Mouse (Mus musculus) adrenal gland, adult 8-10 months (tissue): Measurements from ENCODE around the gene Gstm2. TPM values are rescaled to one million over a fixed set of nuclear protein-coding genes. Genes with fewer than 3 reads are reported as not detected.
"Not testable (repeated sequence)": the region's sequence is repeated elsewhere in the genome, so short reads cannot be mapped to it uniquely, and the experiment has no call there.

Experiments used
- DNase-seq: peaks from one replicate; pipeline ENCODE4 v3.0.0; 2022
- total RNA-seq, 4 experiments: library from RNA; stranded (reverse); gene quantifications; 2 replicates each; pipeline ENCODE4 v1.2.4; 2022

The Gstm2 gene
- total RNA-seq, 4 experiments from 2014 or later, result 164 to 337 (median 241) TPM

GRCm38 (mm10) chr3:107996576-107996975 lies 10.3 kb upstream of the Gstm2 start:
- no peak for DNase-seq

GRCm38 (mm10) chr3:107995974-107996373 lies 9.7 kb upstream of the Gstm2 start:
- not testable (repeated sequence) for DNase-seq

GRCm38 (mm10) chr3:107985141-107985540 lies 1.1 kb downstream of the Gstm2 start:
- DNase-seq, result not testable (repeated sequence)

- DNase-seq, result peak; percentile 48
Measured at GRCm38 (mm10) chr3:107984471-107984870, 1.8 kb downstream of the Gstm2 start.

GRCm38 (mm10) chr3:107983771-107984170 lies 2.5 kb downstream of the Gstm2 start:
- DNase-seq, result no peak

GRCm38 (mm10) chr3:107982726-107983125 lies 3.5 kb downstream of the Gstm2 start:
- DNase-seq, result no peak

GRCm38 (mm10) chr3:107981261-107981660 lies 5.0 kb downstream of the Gstm2 start:
- DNase-seq, result no peak

- DNase-seq, result no peak
Measured at GRCm38 (mm10) chr3:107977691-107978090, 8.6 kb downstream of the Gstm2 start.

- no peak for DNase-seq
Measured at GRCm38 (mm10) chr3:107974237-107974636, 12.0 kb downstream of the Gstm2 start.

- DNase-seq, result no peak
Measured at GRCm38 (mm10) chr3:107972070-107972469, 14.2 kb downstream of the Gstm2 start.

GRCm38 (mm10) chr3:107971101-107971500 lies 15.2 kb downstream of the Gstm2 start:
- not testable (repeated sequence) for DNase-seq

- DNase-seq, result peak; percentile 40
Measured at GRCm38 (mm10) chr3:107968724-107969395, 17.4 kb downstream of the Gstm2 start, which contains the start of gene Gstm3. Gene Gstm3, minus strand, starts transcription at chr3:107969283.

GRCm38 (mm10) chr3:107966631-107967030 lies 19.6 kb downstream of the Gstm2 start:
- DNase-seq, result no peak

GRCm38 (mm10) chr3:107965592-107965991 lies 20.7 kb downstream of the Gstm2 start:
- DNase-seq, result no peak

GRCm38 (mm10) chr3:107964656-107965308 lies 21.5 kb downstream of the Gstm2 start:
- no peak for DNase-seq

- DNase-seq, result no peak
Measured at GRCm38 (mm10) chr3:107964026-107964425, 22.2 kb downstream of the Gstm2 start.

- DNase-seq, result not testable (repeated sequence)
Measured at GRCm38 (mm10) chr3:107955260-107955659, 31.0 kb downstream of the Gstm2 start.

GRCm38 (mm10) chr3:107953906-107954305 lies 32.3 kb downstream of the Gstm2 start:
- peak; percentile 75 for DNase-seq

GRCm38 (mm10) chr3:107953328-107953755 lies 32.9 kb downstream of the Gstm2 start:
- peak; percentile 84 for DNase-seq

GRCm38 (mm10) chr3:107950531-107950930 lies 35.7 kb downstream of the Gstm2 start:
- DNase-seq, result no peak

- not testable (repeated sequence) for DNase-seq
Measured at GRCm38 (mm10) chr3:107949461-107949860, 36.8 kb downstream of the Gstm2 start.

- no peak for DNase-seq
Measured at GRCm38 (mm10) chr3:107945729-107946128, 40.5 kb downstream of the Gstm2 start.

GRCm38 (mm10) chr3:107943239-107943990 lies 42.8 kb downstream of the Gstm2 start, which contains the start of gene Gstm6:
Gene Gstm6, minus strand, starts transcription at chr3:107943749.
- no peak for DNase-seq
